Mouse (Mus musculus) embryonic facial prominence, embryonic 15.5 days (tissue): ENCODE data around the gene Rtn4. TPM values are rescaled to one million over a fixed set of nuclear protein-coding genes. Genes with fewer than 3 reads are reported as not detected.

Experiments used
- ATAC-seq: fragments of 200-750 bp; cut with Nextera tagmentation; 2 replicates; pipeline ENCODE4 v1.8.0; 2017; ENCODE audit warnings: low read depth, moderate TSS enrichment; ENCODE audit not compliant: insufficient number of reproducible peaks, low FRiP score, low TSS enrichment
- H3K27ac ChIP-seq: fragments of 300-500 bp; sonication (generic); replicated peaks from 2 replicates; pipeline ENCODE4 v1.5.1; 2015; ENCODE audit warnings: mild to moderate bottlenecking, inconsistent platforms
- H3K27me3 ChIP-seq: fragments of 300-500 bp; sonication (generic); 2 replicates; pipeline ENCODE4 v1.6.1; 2015; ENCODE audit warnings: inconsistent platforms
- H3K36me3 ChIP-seq: fragments of 300-500 bp; sonication (generic); 2 replicates; pipeline ENCODE4 v1.6.1; 2015; ENCODE audit warnings: mild to moderate bottlenecking, inconsistent platforms
- H3K4me1 ChIP-seq: fragments of 300-500 bp; sonication (generic); 2 replicates; pipeline ENCODE4 v1.6.1; 2015; ENCODE audit warnings: inconsistent platforms
- H3K4me2 ChIP-seq: fragments of 300-500 bp; sonication (generic); replicated peaks from 2 replicates; pipeline ENCODE4 v1.6.1; 2015; ENCODE audit warnings: mild to moderate bottlenecking, inconsistent platforms
- H3K4me3 ChIP-seq: fragments of 300-500 bp; sonication (generic); replicated peaks from 2 replicates; pipeline ENCODE4 v1.5.1; 2015; ENCODE audit warnings: mild to moderate bottlenecking, inconsistent platforms
- H3K9ac ChIP-seq: fragments of 300-500 bp; sonication (generic); 2 replicates; pipeline ENCODE4 v1.6.1; 2015; ENCODE audit warnings: inconsistent platforms
- H3K9me3 ChIP-seq: fragments of 300-500 bp; sonication (generic); replicated peaks from 2 replicates; pipeline ENCODE4 v1.6.1; 2016; ENCODE audit warnings: inconsistent platforms
- WGBS: fragments of 180-500 bp; shearing (Covaris S2); methylation state at CpG from one replicate; pipeline ENCODE4 v1.1.7; 2015; 5-methylcytosine and 5-hydroxymethylcytosine counted together
- polyA plus RNA-seq: library from polyadenylated mRNA; unstranded; fragments of >200 nt; fragmentation: Nextera tagmentation; extraction: Ambion mirVana; gene quantifications from 2 replicates; pipeline ENCODE4 v1.2.1, GENCODE M21; 2015

Rtn4 gene
- polyA plus RNA-seq, 1 experiment from 2014 or later, result 82.4 TPM

DNA sequence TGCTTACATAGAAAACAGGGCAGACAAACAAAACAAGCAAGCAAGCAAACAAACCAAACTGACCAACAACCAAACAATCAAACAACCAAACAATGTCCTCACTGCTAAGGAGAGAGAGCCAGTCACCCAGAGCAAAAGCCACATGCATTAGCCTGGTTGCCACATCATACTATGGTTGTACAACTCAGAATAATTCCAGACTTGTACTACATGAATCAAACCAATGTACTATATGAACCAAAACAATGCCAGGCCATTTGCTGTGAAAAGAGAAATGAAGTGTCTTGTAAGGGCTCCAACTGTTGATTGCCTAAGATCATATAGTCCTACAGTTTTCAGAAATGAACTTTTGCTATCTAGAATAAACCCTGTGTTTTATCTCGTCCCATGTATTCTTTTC, 95.8 kb downstream of the Rtn4 start:
- 62% methylated on average over 1 of the region's 1 CpGs for WGBS
- no peak overlapping the region for H3K27ac ChIP-seq
- H3K4me1 ChIP-seq, result no peaks in the 10 kb centered on the region
- H3K9me3 ChIP-seq, result no peaks in the 10 kb centered on the region
- H3K4me3 ChIP-seq, result no peak overlapping the region
- no peaks in the 10 kb centered on the region for H3K36me3 ChIP-seq
- H3K4me2 ChIP-seq, result no peak overlapping the region
- no peaks in the 10 kb centered on the region for H3K27me3 ChIP-seq
- no peak overlapping the region for H3K9ac ChIP-seq
- ATAC-seq, result no peak

DNA sequence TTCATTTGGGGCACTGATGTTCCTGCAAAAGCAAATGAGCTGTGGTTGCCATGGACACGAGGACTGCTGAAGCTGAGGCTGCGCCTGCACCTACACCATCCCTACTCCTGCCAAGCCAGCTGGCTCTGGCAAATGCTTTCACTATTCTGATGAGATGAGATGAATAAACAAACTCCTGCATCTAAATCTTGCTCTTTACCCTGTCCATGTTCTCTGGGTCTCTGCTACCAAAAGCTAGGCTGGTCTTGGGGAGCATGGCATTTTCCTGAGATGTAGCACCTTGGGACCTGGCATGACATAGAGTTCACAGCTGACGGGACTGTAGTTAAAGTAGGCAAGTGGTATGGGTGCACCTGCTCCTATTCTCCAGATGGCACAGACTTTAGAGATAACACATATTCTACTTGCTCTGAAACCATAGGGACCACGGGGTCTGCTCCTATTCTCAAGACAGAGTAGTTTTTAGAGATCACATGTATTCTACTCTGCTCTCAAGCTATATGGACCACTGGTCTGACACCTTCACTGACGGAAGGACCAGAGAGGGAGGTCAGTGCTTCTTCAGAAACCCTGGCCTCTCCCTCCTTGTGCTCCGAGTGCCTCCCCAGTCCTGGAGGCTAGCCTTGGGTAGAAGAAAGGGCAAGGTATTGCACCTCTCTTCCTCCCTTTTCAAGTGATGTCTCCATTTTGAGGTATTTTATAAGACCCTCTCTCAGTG, 96.3 kb downstream of the Rtn4 start:
- ATAC-seq, result no peak
- no peak overlapping the region for H3K9ac ChIP-seq
- no peaks in the 10 kb centered on the region for H3K9me3 ChIP-seq
- no peaks in the 10 kb centered on the region for H3K27me3 ChIP-seq
- no peaks in the 10 kb centered on the region for H3K4me1 ChIP-seq
- no peak overlapping the region for H3K4me3 ChIP-seq
- H3K27ac ChIP-seq, result no peak overlapping the region
- H3K36me3 ChIP-seq, result no peaks in the 10 kb centered on the region
- H3K4me2 ChIP-seq, result no peak overlapping the region
- 73% methylated on average over 6 of the region's 6 CpGs for WGBS

DNA sequence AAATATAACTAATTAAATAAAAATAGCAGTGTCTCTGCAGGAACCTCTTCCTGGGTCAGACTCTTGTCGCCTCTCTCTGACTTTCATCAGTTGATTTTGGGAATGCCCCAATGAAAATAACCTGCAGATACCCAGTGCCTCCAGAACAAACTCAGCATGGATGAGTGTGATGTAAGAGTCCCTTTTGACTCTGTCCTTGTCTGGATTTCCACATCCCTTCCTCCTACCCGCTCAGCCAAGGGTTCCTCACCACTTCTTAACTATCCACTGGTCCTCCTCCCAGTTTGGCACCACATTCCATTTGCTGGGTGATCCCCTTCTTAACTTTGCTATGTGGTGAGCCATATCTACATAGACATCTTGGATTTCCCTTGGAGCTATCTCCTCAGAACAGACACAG, 98.0 kb downstream of the Rtn4 start:
- Histone ChIP-seq H3K4me3 (no peak overlapping the region), H3K9me3 (no peaks in the 10 kb centered on the region), H3K27ac (no peak overlapping the region), H3K36me3 (no peaks in the 10 kb centered on the region), H3K4me2 (no peak overlapping the region), H3K4me1 (no peaks in the 10 kb centered on the region), H3K27me3 (no peaks in the 10 kb centered on the region), H3K9ac (no peak overlapping the region)
- no peak for ATAC-seq
- 84% methylated on average over 2 of the region's 2 CpGs for WGBS

Other genes with a start within 250 kb of the Rtn4 start
- gene Prorsd1, start 177.9 kb upstream of the Rtn4 start, polyA plus RNA-seq, result 31.6 and 32.7 TPM in 2 replicates
- gene Mtif2, start 166.5 kb upstream of the Rtn4 start, polyA plus RNA-seq, result 41.8 and 42.8 TPM in 2 replicates
- 0.28 and 0.29 TPM in 2 replicates for gene Clhc1, start 145.0 kb upstream of the Rtn4 start, polyA plus RNA-seq
- gene Rps27a, start 144.8 kb upstream of the Rtn4 start, polyA plus RNA-seq, result 1,018 and 1,131 TPM in 2 replicates
- 0.24 and 0.38 TPM in 2 replicates for gene 4931440F15Rik, start 132.7 kb downstream of the Rtn4 start, polyA plus RNA-seq